In genomic region chr7:79935511-79936205, GRCm38 (mm10) we compare ENCODE assay signal across 9 mouse cellular contexts. TPM values are rescaled to one million over a fixed set of nuclear protein-coding genes. Genes with fewer than 3 reads are reported as not detected.
DNase-seq lines count a peak whose midpoint lies in the region; ATAC-seq and TF ChIP-seq lines count a peak whose summit lies in the region.
"Had no signal": no experiment of that assay in that cellular context is flagged by ENCODE, and none has a peak within 500 bp of the region (broad histone marks: within the 10 kb centered on the region; RNA-seq: fewer than 3 reads in every experiment).

No protein-coding gene starts in this region.

- TF ChIP-seq POLR2A in small intestine, adult 2 months (IDR thresholded peaks at IDR 0.05; ENCODE audit: low read depth, low read length) = peak; percentile 74; the same call in 1 of the 2 replicates

- 11% methylated on average over 19 of the region's 19 CpGs for WGBS in forebrain, embryonic 13.5 days
- WGBS in small intestine, adult 2 months = 4% methylated on average over 19 of the region's 19 CpGs

- no peaks in the 10 kb centered on the region for H3K36me3 ChIP-seq in forebrain, embryonic 13.5 days (ENCODE audit: poor library complexity, severe bottlenecking)
- H3K36me3 ChIP-seq in small intestine, adult 2 months (ENCODE audit: control insufficient read depth, insufficient read depth, low read length) = peaks cover 7% of the 10 kb centered on the region
- H3K36me3 ChIP-seq: G1E had no signal

- intact Hi-C loops in heart, postnatal 25 days (cut with DNase I) = loop anchor here (5.0 kb wide), 2 partner anchors 82 to 157 kb away; no protein-coding TSS in a partner anchor

- peaks cover 18% of the 10 kb centered on the region for H3K4me1 ChIP-seq in forebrain, embryonic 13.5 days
- peaks cover 6% of the 10 kb centered on the region; the same call in 1 of the 2 replicates for H3K4me1 ChIP-seq in small intestine, adult 2 months (ENCODE audit: control insufficient read depth, insufficient read depth, insufficient read length, low read length)

- DNase-seq in right cerebral cortex, adult 2 months (ENCODE audit: low spot score in 2 of 2) = peak; percentile 18 to 30
- DNase-seq in right cerebral cortex, postnatal 10 days (ENCODE audit: low spot score in 2 of 2) = no peak
- DNase-seq in heart, postnatal 25 days (ENCODE audit: low spot score) = peak; percentile 48
- DNase-seq in kidney, postnatal 4 days = peak; percentile 45 to 69
- no peak for DNase-seq in frontal cortex, postnatal 36 days (ENCODE audit: low spot score in 2 of 2)

- no peaks in the 10 kb centered on the region for H3K27me3 ChIP-seq in forebrain, embryonic 13.5 days
- no peaks in the 10 kb centered on the region for H3K27me3 ChIP-seq in small intestine, adult 2 months (ENCODE audit: control insufficient read depth, insufficient read depth, low read length)

- no peaks in the 10 kb centered on the region for H3K9me3 ChIP-seq in forebrain, embryonic 13.5 days (replicated peaks)
- H3K9me3 ChIP-seq: G1E had no signal

- peak overlapping the region; percentile 51 for H3K4me3 ChIP-seq in forebrain, embryonic 13.5 days
- peak overlapping the region; percentile 78 for H3K4me3 ChIP-seq in small intestine, adult 2 months (ENCODE audit: low read depth, low read length)

- peak overlapping the region; percentile 77 for H3K9ac ChIP-seq in forebrain, embryonic 13.5 days

- no peak overlapping the region for H3K27ac ChIP-seq in forebrain, embryonic 13.5 days
- H3K27ac ChIP-seq in small intestine, adult 2 months (ENCODE audit: insufficient read depth, low read depth, low read length) = peak overlapping the region; percentile 93

- ATAC-seq in forebrain, embryonic 13.5 days = no peak; the same call in 1 of the 2 replicates
- peak; percentile 59; the same call in 1 of the 2 replicates for ATAC-seq in megakaryocyte, adult 5-6 weeks (ENCODE audit: poor library complexity, severe bottlenecking)

- no peak for TF ChIP-seq CTCF in small intestine, adult 2 months (IDR thresholded peaks at IDR 0.05; ENCODE audit: extremely low read depth, insufficient read length, insufficient replicate concordance, low read depth, low read length)

- H3K4me2 ChIP-seq in forebrain, embryonic 13.5 days = peak overlapping the region; percentile 74

RNA-seq across cellular contexts. Expression of gene Arpin, which starts 0.5 kb away (rescaled TPM):
- polyA plus RNA-seq in forebrain, embryonic 13.5 days (2015; fragmentation: Nextera tagmentation; extraction: Ambion mirVana) = 16.5 and 16.8 TPM in 2 replicates
- 10 to 100 TPM; 11.4 to 11.7 TPM for total RNA-seq in heart, postnatal 25 days (2021)
- not detected in 2 replicates for total RNA-seq in megakaryocyte, adult 5-6 weeks (2015)
- 0.08 TPM in 1 of 2 replicates, not detected in the other for total RNA-seq in megakaryocyte, adult 5-6 weeks (2017)
- polyA plus RNA-seq in small intestine, adult 2 months (2012; rRNA removed) = 21.3 and 23.2 TPM in 2 replicates
- total RNA-seq: G1E had no signal
- polyA plus RNA-seq: G1E had no signal

RNA-seq across cellular contexts. Expression of gene Ap3s2, which starts 15.2 kb away (rescaled TPM):
- polyA plus RNA-seq in forebrain, embryonic 13.5 days (2015; fragmentation: Nextera tagmentation; extraction: Ambion mirVana) = 46.2 and 46.3 TPM in 2 replicates
- total RNA-seq in heart, postnatal 25 days (2021) = 10 to 100 TPM; 19.2 to 21.5 TPM
- 14.6 and 22.8 TPM in 2 replicates for total RNA-seq in megakaryocyte, adult 5-6 weeks (2015)
- 4.6 and 5.9 TPM in 2 replicates for total RNA-seq in megakaryocyte, adult 5-6 weeks (2017)
- 5.2 and 10.4 TPM in 2 replicates for polyA plus RNA-seq in small intestine, adult 2 months (2012; rRNA removed)

Comparison
In these comparisons a context has a peak if more than half of its experiments do, and no peak if none do; other contexts are left out.
1. DNase-seq: peak in right cerebral cortex, adult 2 months (2 of 2), heart, postnatal 25 days (single experiment) and kidney, postnatal 4 days (2 of 2); none in right cerebral cortex, postnatal 10 days (0 of 2) and frontal cortex, postnatal 36 days (0 of 2).
2. RNA of gene Arpin, which starts 0.5 kb away (total RNA-seq): 11.4 to 11.7 TPM in heart, postnatal 25 days; 0.08 TPM in megakaryocyte, adult 5-6 weeks; every median in the first group is over 10 times any median in the second.